Mouse (Mus musculus) forebrain, embryonic 15.5 days (tissue): ENCODE measurements around the gene 4930556J24Rik. TPM values are rescaled to one million over a fixed set of nuclear protein-coding genes. Genes with fewer than 3 reads are reported as not detected.
"Not testable (repeated sequence)": the region's sequence is repeated elsewhere in the genome, so short reads cannot be mapped to it uniquely, and the experiment has no call there.

Source experiments
- ATAC-seq: fragments of 200-750 bp; cut with Nextera tagmentation; replicated peaks from 2 replicates; pipeline ENCODE4 v1.8.0; 2017; ENCODE audit warnings: mild to moderate bottlenecking, moderate TSS enrichment, moderate library complexity
- H3K27ac ChIP-seq: fragments of 300-500 bp; sonication (generic); replicated peaks from 2 replicates; pipeline ENCODE4 v1.5.1; 2015; ENCODE audit warnings: mild to moderate bottlenecking, inconsistent platforms
- H3K27me3 ChIP-seq: fragments of 300-500 bp; sonication (generic); 2 replicates; pipeline ENCODE4 v1.6.1; 2015; ENCODE audit warnings: inconsistent platforms
- H3K36me3 ChIP-seq: fragments of 300-500 bp; sonication (generic); 2 replicates; pipeline ENCODE4 v1.6.1; 2015; ENCODE audit warnings: mild to moderate bottlenecking, inconsistent platforms
- H3K4me1 ChIP-seq: fragments of 300-500 bp; sonication (generic); 2 replicates; pipeline ENCODE4 v1.6.1; 2015; ENCODE audit warnings: inconsistent platforms
- H3K4me2 ChIP-seq: fragments of 300-500 bp; sonication (generic); replicated peaks from 2 replicates; pipeline ENCODE4 v1.6.1; 2015; ENCODE audit warnings: mild to moderate bottlenecking, inconsistent platforms
- H3K4me3 ChIP-seq: fragments of 300-500 bp; sonication (generic); 2 replicates; pipeline ENCODE4 v1.5.1; 2015; ENCODE audit warnings: mild to moderate bottlenecking, inconsistent platforms
- H3K9ac ChIP-seq: fragments of 300-500 bp; sonication (generic); replicated peaks from 2 replicates; pipeline ENCODE4 v1.6.1; 2015; ENCODE audit warnings: mild to moderate bottlenecking, inconsistent platforms
- H3K9me3 ChIP-seq: fragments of 300-500 bp; sonication (generic); 2 replicates; pipeline ENCODE4 v1.6.1; 2016; ENCODE audit warnings: inconsistent platforms
- WGBS: fragments of 180-500 bp; shearing (Covaris S2); methylation state at CpG from one replicate; pipeline ENCODE4 v1.1.7; 2015; ENCODE audit warnings: mixed read lengths; 5-methylcytosine and 5-hydroxymethylcytosine counted together
- polyA plus RNA-seq: library from polyadenylated mRNA; unstranded; fragments of >200 nt; fragmentation: Nextera tagmentation; extraction: Ambion mirVana; gene quantifications from 2 replicates; pipeline ENCODE4 v1.2.1, GENCODE M21; 2015

Gene 4930556J24Rik
- polyA plus RNA-seq, 1 experiment from 2014 or later: not detected

- Histone ChIP-seq H3K9me3 (no peaks in the 10 kb centered on the region), H3K27ac (peak overlapping the region; percentile 81), H3K36me3 (no peaks in the 10 kb centered on the region), H3K4me1 (peaks cover 50% of the 10 kb centered on the region), H3K27me3 (no peaks in the 10 kb centered on the region), H3K4me3 (peak overlapping the region; percentile 65), H3K4me2 (peak overlapping the region; percentile 74), H3K9ac (peak overlapping the region; percentile 51)
- ATAC-seq: peak; percentile 86
- WGBS: under 1% methylated on average over 65 of the region's 65 CpGs
These were observed 63.1 kb downstream of the 4930556J24Rik start for GRCm38 (mm10) chr11:3913316-3914108.

- Histone ChIP-seq H3K9me3 (no peaks in the 10 kb centered on the region), H3K4me3 (peak overlapping the region; percentile 65), H3K36me3 (no peaks in the 10 kb centered on the region), H3K27ac (peak overlapping the region; percentile 81; the same call in 1 of the 2 replicates), H3K4me2 (peak overlapping the region; percentile 74), H3K9ac (peak overlapping the region; percentile 51), H3K27me3 (no peaks in the 10 kb centered on the region), H3K4me1 (peaks cover 56% of the 10 kb centered on the region)
- peak; percentile 2; the same call in 1 of the 2 replicates for ATAC-seq
- 3% methylated on average over 16 of the region's 16 CpGs for WGBS
These were observed 63.7 kb downstream of the 4930556J24Rik start for GRCm38 (mm10) chr11:3912875-3913271.

GRCm38 (mm10) chr11:3912100-3912874, 64.3 kb downstream of the 4930556J24Rik start:
- Histone ChIP-seq H3K4me1 (peaks cover 56% of the 10 kb centered on the region), H3K27me3 (no peaks in the 10 kb centered on the region), H3K27ac (peak overlapping the region; percentile 24; the same call in 1 of the 2 replicates), H3K36me3 (peaks cover 1% of the 10 kb centered on the region; the same call in 1 of the 2 replicates), H3K9me3 (no peaks in the 10 kb centered on the region), H3K9ac (peak overlapping the region; percentile 51), H3K4me2 (peak overlapping the region; percentile 74), H3K4me3 (peak overlapping the region; percentile 65)
- 9% methylated on average over 19 of the region's 19 CpGs for WGBS
- peak; percentile 21; the same call in 1 of the 2 replicates for ATAC-seq

- ATAC-seq, H3K9ac ChIP-seq, H3K27me3 ChIP-seq, H3K9me3 ChIP-seq, H3K36me3 ChIP-seq, H3K27ac ChIP-seq: not testable (repeated sequence)
- H3K4me3 ChIP-seq: peak overlapping the region; percentile 65
- peaks cover 56% of the 10 kb centered on the region for H3K4me1 ChIP-seq
- WGBS: 91% methylated on average over 6 of the region's 6 CpGs
- peak overlapping the region; percentile 74 for H3K4me2 ChIP-seq
These were observed 65.1 kb downstream of the 4930556J24Rik start for GRCm38 (mm10) chr11:3911440-3911839.

GRCm38 (mm10) chr11:3910513-3911310, 65.9 kb downstream of the 4930556J24Rik start:
- Histone ChIP-seq H3K9ac (no peak overlapping the region; the same call in 1 of the 2 replicates), H3K4me3 (peak overlapping the region; percentile 65; the same call in 1 of the 2 replicates), H3K4me2 (peak overlapping the region; percentile 74), H3K27ac (no peak overlapping the region), H3K9me3 (no peaks in the 10 kb centered on the region), H3K4me1 (peaks cover 56% of the 10 kb centered on the region), H3K27me3 (no peaks in the 10 kb centered on the region), H3K36me3 (peaks cover 8% of the 10 kb centered on the region; the same call in 1 of the 2 replicates)
- 52% methylated on average over 5 of the region's 5 CpGs for WGBS
- no peak for ATAC-seq

- ATAC-seq: no peak
- WGBS: 92% methylated on average over 4 of the region's 4 CpGs
- H3K4me2 ChIP-seq: no peak overlapping the region
- H3K4me3 ChIP-seq: no peak overlapping the region
- no peaks in the 10 kb centered on the region for H3K27me3 ChIP-seq
- H3K4me1 ChIP-seq: peaks cover 53% of the 10 kb centered on the region
- H3K9ac ChIP-seq: no peak overlapping the region
- H3K36me3 ChIP-seq: peaks cover 8% of the 10 kb centered on the region; the same call in 1 of the 2 replicates
- no peaks in the 10 kb centered on the region for H3K9me3 ChIP-seq
- no peak overlapping the region for H3K27ac ChIP-seq
These were observed 67.3 kb downstream of the 4930556J24Rik start for GRCm38 (mm10) chr11:3909236-3909635.

GRCm38 (mm10) chr11:3905446-3905845, 71.1 kb downstream of the 4930556J24Rik start:
- H3K4me3 ChIP-seq: no peak overlapping the region
- peaks cover 8% of the 10 kb centered on the region for H3K36me3 ChIP-seq
- no peak for ATAC-seq
- no peak overlapping the region for H3K4me2 ChIP-seq
- no peak overlapping the region for H3K27ac ChIP-seq
- H3K9ac ChIP-seq: no peak overlapping the region
- peaks cover 20% of the 10 kb centered on the region for H3K4me1 ChIP-seq
- H3K9me3 ChIP-seq: no peaks in the 10 kb centered on the region
- WGBS: 78% methylated on average over 1 of the region's 1 CpGs
- H3K27me3 ChIP-seq: no peaks in the 10 kb centered on the region

GRCm38 (mm10) chr11:3904673-3905072, 71.9 kb downstream of the 4930556J24Rik start:
- H3K9ac ChIP-seq: no peak overlapping the region
- H3K27ac ChIP-seq: no peak overlapping the region
- peaks cover 8% of the 10 kb centered on the region for H3K36me3 ChIP-seq
- ATAC-seq: no peak
- H3K4me3 ChIP-seq: no peak overlapping the region
- H3K4me1 ChIP-seq: peaks cover 17% of the 10 kb centered on the region; the same call in 1 of the 2 replicates
- no peaks in the 10 kb centered on the region for H3K9me3 ChIP-seq
- H3K27me3 ChIP-seq: no peaks in the 10 kb centered on the region
- H3K4me2 ChIP-seq: no peak overlapping the region
- WGBS: 84% methylated on average over 6 of the region's 6 CpGs

- Histone ChIP-seq H3K36me3 (peaks cover 18% of the 10 kb centered on the region), H3K4me1 (0 out of 2 replicates have a peak, but pooled peaks cover 9% of the 10 kb centered on the region), H3K27me3 (no peaks in the 10 kb centered on the region), H3K9ac (no peak overlapping the region), H3K9me3 (no peaks in the 10 kb centered on the region), H3K4me3 (no peak overlapping the region), H3K4me2 (no peak overlapping the region), H3K27ac (no peak overlapping the region)
- ATAC-seq: no peak
- WGBS: 77% methylated on average over 5 of the region's 5 CpGs
These were observed 73.5 kb downstream of the 4930556J24Rik start for GRCm38 (mm10) chr11:3903046-3903445.

GRCm38 (mm10) chr11:3902516-3902915, 74.1 kb downstream of the 4930556J24Rik start:
- H3K4me3 ChIP-seq: no peak overlapping the region
- 0 out of 2 replicates have a peak, but pooled peaks cover 11% of the 10 kb centered on the region for H3K4me1 ChIP-seq
- no peak overlapping the region for H3K27ac ChIP-seq
- H3K36me3 ChIP-seq: peaks cover 23% of the 10 kb centered on the region
- 89% methylated on average over 3 of the region's 3 CpGs for WGBS
- no peaks in the 10 kb centered on the region for H3K27me3 ChIP-seq
- no peak overlapping the region for H3K4me2 ChIP-seq
- no peak for ATAC-seq
- H3K9ac ChIP-seq: no peak overlapping the region
- no peaks in the 10 kb centered on the region for H3K9me3 ChIP-seq

GRCm38 (mm10) chr11:3900296-3900695, 76.3 kb downstream of the 4930556J24Rik start:
- 89% methylated on average over 6 of the region's 6 CpGs for WGBS

More at GRCm38 (mm10) chr11:3900296-3900695, 76.3 kb downstream of the 4930556J24Rik start:
- ATAC-seq: no peak
- no peak overlapping the region for H3K9ac ChIP-seq
- no peak overlapping the region for H3K4me3 ChIP-seq
- H3K9me3 ChIP-seq: no peaks in the 10 kb centered on the region
- H3K36me3 ChIP-seq: peaks cover 22% of the 10 kb centered on the region
- H3K4me1 ChIP-seq: peaks cover 16% of the 10 kb centered on the region; the same call in 1 of the 2 replicates
- H3K27ac ChIP-seq: no peak overlapping the region
- H3K4me2 ChIP-seq: no peak overlapping the region
- H3K27me3 ChIP-seq: no peaks in the 10 kb centered on the region
